Mouse (Mus musculus) olfactory bulb, adult 2 months (tissue): Measurements from ENCODE around the gene Gm10491.

Experiments used
- CTCF ChIP-seq: fragments of 200-500 bp; IDR thresholded peaks from 2 replicates; pipeline ENCODE4 v1.5.1; 2012; ENCODE audit warnings: low read depth, mild to moderate bottlenecking, low read length, moderate library complexity; ENCODE audit not compliant: insufficient read depth
- POLR2A ChIP-seq: fragments of 200-500 bp; IDR thresholded peaks from 2 replicates; pipeline ENCODE4 v1.6.1; 2012; ENCODE audit warnings: mild to moderate bottlenecking, low read depth, low read length, moderate library complexity; ENCODE audit not compliant: insufficient read depth

- TF ChIP-seq CTCF = no peak
- no peak for TF ChIP-seq POLR2A
Measured at GRCm38 (mm10) chrX:7879819-7880218, 27.8 kb downstream of the Gm10491 start.
